Mouse (Mus musculus) Muller cell, postnatal 12 days (primary cell): ENCODE results near the gene Adora1.

Experiments
- DNase-seq: peaks from one replicate; pipeline ENCODE4 v3.0.0-alpha.2; 2015; ENCODE audit errors: inconsistent ontology term

Adora1 gene

GRCm38 (mm10) chr1:134240701-134241100 is 5.5 kb upstream of the Adora1 start:
- no peak for DNase-seq

GRCm38 (mm10) chr1:134237438-134237837 is 2.2 kb upstream of the Adora1 start:
- no peak for DNase-seq

GRCm38 (mm10) chr1:134236142-134236541 is 911 bp upstream of the Adora1 start:
- no peak for DNase-seq

- DNase-seq = peak; percentile 60
Observed at GRCm38 (mm10) chr1:134234455-134235390, 508 bp downstream of the Adora1 start.

- DNase-seq = no peak
Observed at GRCm38 (mm10) chr1:134233681-134234454, 1.4 kb downstream of the Adora1 start.

- peak; percentile 41 for DNase-seq
Observed at GRCm38 (mm10) chr1:134232778-134233531, 2.3 kb downstream of the Adora1 start.

- DNase-seq = no peak
Observed at GRCm38 (mm10) chr1:134232326-134232725, 2.9 kb downstream of the Adora1 start.

- no peak for DNase-seq
Observed at GRCm38 (mm10) chr1:134231681-134232080, 3.5 kb downstream of the Adora1 start.

- DNase-seq = no peak
Observed at GRCm38 (mm10) chr1:134231270-134231669, 4.0 kb downstream of the Adora1 start.

GRCm38 (mm10) chr1:134230638-134231228 is 4.5 kb downstream of the Adora1 start:
- DNase-seq = no peak

GRCm38 (mm10) chr1:134229806-134230575 is 5.2 kb downstream of the Adora1 start:
- DNase-seq = no peak

- DNase-seq = no peak
Observed at GRCm38 (mm10) chr1:134226739-134227138, 8.5 kb downstream of the Adora1 start.

GRCm38 (mm10) chr1:134225375-134225774 is 9.9 kb downstream of the Adora1 start:
- DNase-seq = no peak

- DNase-seq = no peak
Observed at GRCm38 (mm10) chr1:134224649-134225227, 10.5 kb downstream of the Adora1 start.

- DNase-seq = no peak
Observed at GRCm38 (mm10) chr1:134222122-134223055, 12.8 kb downstream of the Adora1 start.

- no peak for DNase-seq
Observed at GRCm38 (mm10) chr1:134221172-134221571, 14.1 kb downstream of the Adora1 start.

GRCm38 (mm10) chr1:134219608-134220007 is 15.6 kb downstream of the Adora1 start:
- DNase-seq = no peak

GRCm38 (mm10) chr1:134217942-134218341 is 17.3 kb downstream of the Adora1 start:
- DNase-seq = no peak

GRCm38 (mm10) chr1:134217028-134217481 is 18.2 kb downstream of the Adora1 start:
- DNase-seq = no peak
